Mouse (Mus musculus) C2C12 (cell line): ENCODE results near the gene Hsd17b14. TPM values are rescaled to one million over a fixed set of nuclear protein-coding genes. Genes with fewer than 3 reads are reported as not detected.
A peak's percentile ranks its signal among the peaks of the same experiment; 100 is the strongest.

Experiments used
- H3K27me3 ChIP-seq: one replicate; pipeline ENCODE4 v1.6.1; 2011; ENCODE audit not compliant: control insufficient read depth, insufficient read depth, insufficient read length
- H3K36me3 ChIP-seq: one replicate; pipeline ENCODE4 v1.6.1; 2011; ENCODE audit not compliant: control insufficient read depth, insufficient read depth
- H3K4me3 ChIP-seq: one replicate; pipeline ENCODE4 v1.5.1; 2011; ENCODE audit warnings: mild to moderate bottlenecking, control low read depth; ENCODE audit not compliant: poor library complexity, insufficient read depth, severe bottlenecking
- H3K79me2 ChIP-seq: one replicate; pipeline ENCODE4 v1.6.1; 2011; ENCODE audit not compliant: control insufficient read depth, insufficient read depth
- H3K79me3 ChIP-seq: one replicate; pipeline ENCODE4 v1.6.1; 2011; ENCODE audit warnings: low read depth, control low read depth
- H3ac ChIP-seq: one replicate; pipeline ENCODE3; 2011; ENCODE audit warnings: low read depth; ENCODE audit not compliant: control insufficient read depth, insufficient read length
- CEBPB ChIP-seq: IDR thresholded peaks from one replicate; pipeline ENCODE4 v1.6.1; 2011; ENCODE audit warnings: low read depth, mild to moderate bottlenecking, control low read depth, moderate library complexity
- CTCF ChIP-seq: IDR thresholded peaks from one replicate; pipeline ENCODE4 v1.5.1; 2011; ENCODE audit not compliant: control insufficient read depth, insufficient read depth, insufficient read length
- FOSL1 ChIP-seq: IDR thresholded peaks from one replicate; pipeline ENCODE4 v1.8.0; 2011; ENCODE audit warnings: mild to moderate bottlenecking, low read length; ENCODE audit not compliant: poor library complexity, insufficient read depth, severe bottlenecking
- MAX ChIP-seq: IDR thresholded peaks from one replicate; pipeline ENCODE4 v1.6.1; 2011; ENCODE audit warnings: mild to moderate bottlenecking, control low read depth
- MYOD1 ChIP-seq: IDR thresholded peaks from one replicate; pipeline ENCODE4 v1.6.1; 2011; ENCODE audit warnings: low read depth; ENCODE audit not compliant: control insufficient read depth, insufficient read length
- MYOG ChIP-seq: IDR thresholded peaks from one replicate; pipeline ENCODE4 v1.6.1; 2011; ENCODE audit not compliant: control insufficient read depth, insufficient read length; ENCODE audit errors: extremely low read depth
- USF1 ChIP-seq: IDR thresholded peaks from one replicate; pipeline ENCODE4 v1.6.1; 2011; ENCODE audit warnings: low read depth, mild to moderate bottlenecking, control low read depth, moderate library complexity
- polyA plus RNA-seq: library from polyadenylated mRNA; unstranded; fragments of >200 nt; fragmentation: generic; extraction: Trizol; gene quantifications from one replicate; pipeline ENCODE4 v1.2.1, GENCODE M21; 2012; ENCODE audit warnings: missing spikeins

The Hsd17b14 gene
- polyA plus RNA-seq, 1 experiment = 1.7 TPM

DNA sequence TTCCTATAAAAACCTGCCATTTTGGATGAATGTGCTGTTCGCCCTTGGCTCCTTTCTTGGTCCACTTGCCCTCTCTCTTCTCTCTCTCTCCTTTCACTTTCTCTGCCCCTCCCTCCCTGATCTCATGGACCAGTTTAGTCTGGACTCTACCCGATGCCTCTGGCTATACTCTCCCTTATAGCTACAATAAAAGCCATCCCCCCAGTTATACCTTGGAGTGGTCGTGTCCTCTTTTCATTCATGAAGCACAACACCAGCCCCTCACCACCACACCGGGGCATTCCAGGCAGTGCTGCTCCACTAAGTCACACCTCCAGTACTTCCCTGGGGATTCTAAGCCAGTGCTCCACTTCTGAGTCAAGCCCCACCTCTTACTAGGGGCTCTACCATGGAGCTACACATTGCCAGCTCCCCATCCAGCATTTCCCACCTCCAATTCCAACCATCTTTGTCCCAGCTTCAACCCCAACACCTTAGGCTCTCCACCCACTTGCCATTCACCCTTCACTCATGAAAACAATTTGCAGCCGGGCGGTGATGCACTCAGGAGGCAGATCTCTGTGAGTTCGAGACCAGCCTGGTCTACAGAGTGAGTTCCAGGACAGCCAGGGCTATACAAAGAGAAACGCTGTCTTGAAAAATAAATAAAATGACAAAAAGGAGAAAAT, 12.6 kb downstream of the Hsd17b14 start:
- Histone ChIP-seq H3K36me3 (no peaks in the 10 kb centered on the region), H3K79me3 (no peaks in the 10 kb centered on the region), H3K27me3 (no peaks in the 10 kb centered on the region), H3K4me3 (no peak overlapping the region), H3ac (no peak overlapping the region), H3K79me2 (peaks cover 9% of the 10 kb centered on the region)
- TF ChIP-seq CEBPB (no peak), USF1 (no peak), MYOG (no peak), MYOD1 (no peak), MAX (no peak), CTCF (no peak), FOSL1 (no peak)

DNA sequence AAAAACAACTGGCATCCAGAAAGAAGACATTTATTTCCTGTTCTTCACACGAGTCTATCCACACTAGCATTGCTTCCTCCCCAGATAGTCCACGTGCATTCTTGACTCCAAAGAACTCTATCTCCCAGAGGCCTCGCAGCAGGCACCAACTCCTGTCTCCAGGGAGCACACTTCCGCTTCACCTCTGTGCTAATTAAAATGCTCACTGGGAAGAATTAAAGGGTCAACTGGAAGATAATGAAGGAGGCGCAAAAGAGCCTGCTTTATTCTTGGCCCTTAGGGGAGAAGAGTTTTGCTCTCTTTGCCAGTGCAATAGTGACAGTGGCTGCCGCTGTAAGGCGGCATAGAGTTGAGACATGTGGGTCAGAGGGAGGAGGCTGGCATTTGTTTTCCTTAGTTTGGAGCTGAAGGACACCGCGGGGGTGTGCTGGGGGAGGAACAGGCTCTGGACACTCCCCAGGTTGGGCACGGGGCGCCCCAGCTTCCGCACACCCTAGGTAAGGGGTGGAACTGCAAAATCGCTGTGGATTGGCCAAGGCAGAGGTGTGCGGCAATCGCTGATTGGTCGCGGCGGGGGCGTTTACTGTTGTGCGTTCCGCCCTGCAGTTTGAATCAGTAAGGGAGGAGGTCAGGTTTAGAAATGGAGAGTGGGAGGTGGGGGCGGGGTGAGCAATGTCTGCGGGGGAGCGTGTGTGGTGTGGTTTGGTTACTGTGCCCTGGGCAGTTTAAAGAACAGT, 13.3 kb downstream of the Hsd17b14 start:
- H3ac ChIP-seq = no peak overlapping the region
- H3K4me3 ChIP-seq = no peak overlapping the region
- TF ChIP-seq CTCF (no peak), MYOG (no peak), MYOD1 (no peak)
- no peaks in the 10 kb centered on the region for H3K79me3 ChIP-seq
- no peaks in the 10 kb centered on the region for H3K27me3 ChIP-seq
- H3K79me2 ChIP-seq = peaks cover 9% of the 10 kb centered on the region
- no peaks in the 10 kb centered on the region for H3K36me3 ChIP-seq

DNA sequence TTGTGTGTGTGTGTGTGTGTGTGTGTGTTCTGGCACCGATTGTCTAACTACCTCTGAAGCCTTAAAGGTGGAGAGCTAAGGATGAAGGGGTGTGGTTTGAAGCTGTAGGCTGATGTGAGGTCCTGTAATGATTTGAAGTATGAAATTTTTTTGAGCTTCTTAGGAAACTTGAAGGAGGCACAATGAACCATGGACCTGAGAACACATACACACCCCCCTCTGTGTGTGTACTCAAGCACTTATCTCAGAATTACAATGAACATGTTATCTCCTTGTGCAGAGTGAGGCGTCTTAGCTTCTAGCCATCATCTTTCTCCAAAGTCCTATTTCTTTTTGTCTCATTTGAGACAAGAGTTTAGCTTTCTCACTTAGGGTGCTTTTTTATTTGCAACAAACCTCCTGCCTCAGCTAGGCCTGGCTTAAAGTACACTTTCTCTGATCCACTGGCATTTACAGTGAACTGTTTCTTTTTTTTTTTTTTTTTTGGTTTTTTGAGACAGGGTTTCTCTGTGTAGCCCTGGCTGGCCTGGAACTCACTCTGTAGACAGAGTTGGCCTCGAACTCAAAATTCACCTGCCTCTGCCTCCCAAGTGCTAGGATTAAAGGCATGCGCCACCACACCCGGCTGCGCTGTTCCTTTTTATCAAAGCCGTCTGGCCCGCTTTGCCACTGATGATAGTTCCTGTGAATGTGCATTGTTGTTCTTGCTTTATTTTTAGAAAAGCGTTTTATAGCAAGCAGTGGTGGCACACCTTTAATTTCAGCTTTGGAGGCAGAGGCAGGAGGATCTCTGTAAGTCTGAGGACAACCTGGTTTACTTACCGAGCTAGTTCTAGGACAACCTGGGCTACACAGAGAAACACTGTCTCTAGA, 14.1 kb downstream of the Hsd17b14 start:
- no peak overlapping the region for H3K4me3 ChIP-seq
- no peak overlapping the region for H3ac ChIP-seq
- peaks cover 9% of the 10 kb centered on the region for H3K79me2 ChIP-seq
- TF ChIP-seq MAX (no peak), FOSL1 (no peak), MYOD1 (no peak), CTCF (no peak), MYOG (no peak), CEBPB (no peak), USF1 (no peak)
- no peaks in the 10 kb centered on the region for H3K36me3 ChIP-seq
- H3K27me3 ChIP-seq = no peaks in the 10 kb centered on the region
- H3K79me3 ChIP-seq = no peaks in the 10 kb centered on the region

DNA sequence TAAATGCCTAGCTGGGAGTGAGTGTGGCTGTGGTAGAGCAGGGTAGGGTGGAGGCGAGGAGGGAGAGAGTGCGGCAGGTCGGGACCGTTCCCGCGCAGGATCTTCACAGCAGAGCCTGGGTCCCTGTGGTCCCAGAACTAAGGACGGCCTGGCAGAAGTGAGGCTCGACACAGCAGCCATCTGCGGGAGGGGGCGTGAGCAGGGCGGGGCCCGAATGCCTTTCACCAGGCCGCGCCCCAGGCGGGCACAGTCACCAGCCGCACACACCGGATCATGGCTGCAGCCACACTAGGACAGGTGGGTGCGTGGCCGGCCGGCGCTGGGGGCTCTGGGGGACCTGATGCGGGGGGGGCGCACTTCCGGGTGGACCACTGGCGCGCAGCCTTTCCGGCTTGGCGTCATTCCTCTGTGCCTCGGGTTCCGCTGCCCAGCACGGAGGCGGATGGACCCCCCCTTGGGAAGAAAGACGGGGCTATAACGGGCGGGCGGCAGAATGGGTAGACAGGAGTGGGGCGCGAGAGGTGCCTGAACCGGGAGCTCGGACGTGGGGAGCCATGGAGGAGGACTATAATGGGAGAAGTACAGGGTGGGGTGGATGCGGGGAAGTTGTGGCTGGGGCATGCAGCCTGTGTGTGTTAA, 15.5 kb downstream of the Hsd17b14 start, which contains the start of gene Bcat2:
TSS of gene Bcat2 (plus strand) at position 51 of the 639 bp plus-strand sequence.
- Histone ChIP-seq H3K27me3 (no peaks in the 10 kb centered on the region), H3K79me3 (no peaks in the 10 kb centered on the region), H3K36me3 (no peaks in the 10 kb centered on the region), H3ac (peak within 1 kb of the TSS; percentile 38), H3K79me2 (peaks cover 9% of the 10 kb centered on the region), H3K4me3 (peak within 1 kb of the TSS; percentile 41)
- TF ChIP-seq CTCF (no peak), FOSL1 (no peak), MYOG (no peak), MAX (no peak), CEBPB (no peak), MYOD1 (no peak), USF1 (no peak)

DNA sequence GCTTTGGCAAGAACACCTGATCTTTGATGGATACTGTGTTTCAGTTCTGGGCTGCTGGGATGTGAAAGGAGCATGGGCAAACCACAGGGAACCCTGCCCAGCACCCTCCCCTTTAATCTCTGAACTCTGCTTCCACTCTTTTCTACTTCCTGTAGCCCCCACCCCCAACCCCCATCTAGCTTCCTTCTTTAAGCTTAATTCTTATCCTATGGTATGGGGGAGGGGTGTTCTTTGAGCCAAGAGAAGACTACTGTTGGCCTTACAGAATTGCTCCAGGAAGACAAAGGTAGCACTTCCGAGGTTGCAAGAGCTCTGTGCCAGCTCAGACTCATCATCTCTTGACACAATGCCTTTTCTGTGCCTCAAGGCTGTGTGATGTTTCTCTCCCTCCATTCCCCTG, 17.3 kb downstream of the Hsd17b14 start:
- H3K27me3 ChIP-seq = no peaks in the 10 kb centered on the region
- H3K36me3 ChIP-seq = peaks cover 5% of the 10 kb centered on the region
- peaks cover 9% of the 10 kb centered on the region for H3K79me2 ChIP-seq
- H3K79me3 ChIP-seq = no peaks in the 10 kb centered on the region
- no peak overlapping the region for H3K4me3 ChIP-seq
- TF ChIP-seq MAX = no peak
- no peak overlapping the region for H3ac ChIP-seq
